Mouse (Mus musculus): ENCODE results near the gene BC049762. TPM values are rescaled to one million over a fixed set of nuclear protein-coding genes. Genes with fewer than 3 reads are reported as not detected.

BC049762 gene
- 0.28 and 0.37 TPM in 2 replicates for polyA plus RNA-seq (2014; fragmentation: Nextera tagmentation; extraction: Ambion mirVana)

DNA sequence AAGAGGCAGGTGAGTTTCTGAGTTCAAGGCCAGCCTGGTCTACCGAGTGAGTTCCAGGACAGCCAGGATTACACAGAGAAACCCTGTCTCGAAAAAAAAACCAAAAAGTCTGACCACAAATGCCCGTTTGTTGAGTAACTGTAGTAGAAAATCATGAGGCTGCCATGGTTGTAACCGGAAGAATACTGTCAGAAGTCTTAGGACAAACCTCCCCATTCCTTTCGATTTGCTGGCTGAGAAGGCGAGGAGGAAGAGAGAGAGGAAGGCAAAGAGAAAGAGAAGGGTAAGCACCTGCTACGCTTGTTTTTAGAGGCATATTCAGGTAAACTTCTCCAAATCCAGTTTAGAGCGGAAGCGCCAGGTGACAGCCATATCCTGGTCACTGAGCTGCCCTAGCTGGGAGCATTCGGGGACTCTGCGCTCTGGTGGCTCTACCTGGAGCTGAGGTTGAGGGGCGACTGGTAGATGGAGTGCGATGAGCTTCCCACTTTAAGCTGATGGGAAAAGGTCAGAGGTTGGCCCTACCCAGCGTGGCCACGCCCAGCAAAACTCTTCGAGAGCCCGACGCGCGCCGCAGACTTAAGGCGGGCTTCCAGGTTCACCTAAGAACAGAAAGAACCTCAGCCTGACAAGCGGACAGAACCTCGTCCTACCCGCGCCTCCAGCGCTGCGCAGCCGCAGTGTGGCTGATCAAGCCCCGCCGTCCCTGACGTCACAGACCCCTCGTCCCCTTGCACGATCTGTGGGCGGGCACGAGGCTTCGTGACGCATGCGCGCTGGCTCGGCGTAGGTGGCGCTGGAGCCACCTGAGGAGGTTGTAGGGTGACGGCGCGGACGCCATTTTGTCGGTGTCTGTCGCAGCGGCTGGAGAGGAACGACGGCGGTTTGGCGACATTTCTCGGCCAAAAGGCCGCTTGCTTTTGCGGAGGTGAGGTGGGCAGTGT, at the start of gene BC049762:
TSS of gene BC049762 (minus strand) at position 705 of the 944 bp plus-strand sequence.
- 10% methylated on average over 57 of the region's 57 CpGs for WGBS
- no peaks in the 10 kb centered on the region for H3K9me3 ChIP-seq (ENCODE audit: control insufficient read depth, low read length)
- H3K27ac ChIP-seq (ENCODE audit: low read depth, low read length): peak within 1 kb of the TSS; percentile 97
- no peaks in the 10 kb centered on the region for H3K27me3 ChIP-seq (ENCODE audit: control insufficient read depth, insufficient read depth, low read length)
- H3K36me3 ChIP-seq (ENCODE audit: control insufficient read depth, insufficient read depth, low read length): peaks cover 4% of the 10 kb centered on the region; the same call in 1 of the 2 replicates
- peak; percentile 98 for ATAC-seq (ENCODE audit: low read depth)
- peak within 1 kb of the TSS; percentile 95 for H3K9ac ChIP-seq (replicated peaks; ENCODE audit: low read depth, low read length)
- peak within 1 kb of the TSS; percentile 86 for H3K4me2 ChIP-seq (ENCODE audit: low read depth, low read length)
- H3K4me1 ChIP-seq (ENCODE audit: control insufficient read depth, insufficient read depth, low read length): peaks cover 22% of the 10 kb centered on the region
- H3K4me3 ChIP-seq (ENCODE audit: low read depth, low read length): peak within 1 kb of the TSS; percentile 98

DNA sequence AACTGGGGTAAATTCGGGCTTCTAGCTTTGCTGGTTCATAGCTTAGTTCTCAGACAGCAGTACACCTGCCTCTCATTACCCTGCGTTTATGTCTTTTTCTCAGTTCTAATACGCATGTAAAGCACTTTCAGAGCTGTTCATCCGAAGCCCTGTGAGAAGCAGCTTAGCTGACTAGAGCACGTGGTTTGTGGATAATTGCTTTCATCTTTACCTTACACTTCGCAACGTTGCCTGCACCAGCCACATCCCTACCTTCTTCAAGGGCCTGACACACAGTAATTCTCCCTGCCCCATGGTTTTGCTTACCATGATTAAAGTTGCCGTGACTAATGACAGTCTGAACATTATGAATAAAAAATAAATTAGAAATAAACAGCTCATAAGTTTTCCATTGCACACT, 49.0 kb upstream of the BC049762 start:
- peak; percentile 60; the same call in 1 of the 2 replicates for ATAC-seq (ENCODE audit: low read depth)
- Histone ChIP-seq H3K9me3 (ENCODE audit: control insufficient read depth, low read length) (no peaks in the 10 kb centered on the region), H3K4me2 (ENCODE audit: low read depth, low read length) (no peak overlapping the region), H3K4me3 (ENCODE audit: low read depth, low read length) (no peak overlapping the region), H3K9ac (replicated peaks; ENCODE audit: low read depth, low read length) (no peak overlapping the region), H3K4me1 (ENCODE audit: control insufficient read depth, insufficient read depth, low read length) (no peaks in the 10 kb centered on the region), H3K27ac (ENCODE audit: low read depth, low read length) (no peak overlapping the region), H3K36me3 (ENCODE audit: control insufficient read depth, insufficient read depth, low read length) (no peaks in the 10 kb centered on the region), H3K27me3 (ENCODE audit: control insufficient read depth, insufficient read depth, low read length) (no peaks in the 10 kb centered on the region)
- 77% methylated on average over 8 of the region's 8 CpGs for WGBS

DNA sequence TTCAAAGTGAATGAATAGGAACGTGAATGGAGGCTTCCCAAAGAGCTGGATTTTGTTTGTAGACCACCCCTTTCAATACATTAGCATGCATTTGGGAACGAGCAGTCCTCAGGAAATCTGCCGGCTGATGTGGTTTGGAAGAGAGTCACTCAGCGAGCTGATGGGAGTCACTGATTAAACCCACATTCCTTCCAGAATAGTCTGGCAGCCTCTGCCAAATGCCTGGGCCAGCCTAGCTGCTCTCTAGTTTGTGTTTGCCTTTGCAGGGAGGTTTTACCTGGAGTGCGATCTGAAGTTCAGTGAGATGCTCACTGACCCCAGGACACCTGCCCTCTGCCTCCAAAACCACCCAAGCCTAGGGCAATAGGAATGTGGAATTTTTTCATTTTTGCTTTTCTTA, 45.5 kb upstream of the BC049762 start:
- Histone ChIP-seq H3K27ac (ENCODE audit: low read depth, low read length) (no peak overlapping the region), H3K4me2 (ENCODE audit: low read depth, low read length) (no peak overlapping the region), H3K4me1 (ENCODE audit: control insufficient read depth, insufficient read depth, low read length) (no peaks in the 10 kb centered on the region), H3K9ac (replicated peaks; ENCODE audit: low read depth, low read length) (no peak overlapping the region), H3K36me3 (ENCODE audit: control insufficient read depth, insufficient read depth, low read length) (no peaks in the 10 kb centered on the region), H3K9me3 (ENCODE audit: control insufficient read depth, low read length) (no peaks in the 10 kb centered on the region), H3K4me3 (ENCODE audit: low read depth, low read length) (no peak overlapping the region), H3K27me3 (ENCODE audit: control insufficient read depth, insufficient read depth, low read length) (no peaks in the 10 kb centered on the region)
- no peak for ATAC-seq (ENCODE audit: low read depth)
- WGBS: 75% methylated on average over 5 of the region's 5 CpGs

DNA sequence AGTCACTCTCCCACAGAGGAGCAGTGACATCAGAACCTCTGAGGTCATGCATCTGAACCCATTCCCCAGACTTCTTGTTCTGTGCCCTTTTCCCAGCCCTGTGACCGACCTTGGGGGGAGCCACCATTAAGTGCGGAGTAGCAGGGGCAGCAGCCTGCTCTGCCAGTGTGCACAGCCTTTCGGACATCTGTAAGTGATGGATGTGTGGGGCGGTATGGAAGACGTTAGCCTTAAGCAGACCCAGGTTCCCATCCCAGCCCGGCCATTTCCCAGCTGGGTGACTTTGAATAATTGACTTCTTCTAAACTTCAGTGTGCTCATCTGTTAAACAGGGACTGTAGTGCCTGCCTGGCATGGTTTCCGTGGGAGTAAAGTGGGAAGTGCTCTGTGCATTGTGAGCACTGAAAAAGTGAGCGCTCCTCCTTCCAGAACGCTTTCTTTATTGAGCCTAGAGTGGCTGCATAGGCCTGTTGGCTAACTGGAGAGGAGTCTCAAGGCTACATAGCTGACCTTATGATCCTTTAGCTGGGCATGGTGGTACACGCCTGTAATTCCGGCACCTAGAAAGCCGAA, 41.2 kb upstream of the BC049762 start:
- no peak overlapping the region for H3K4me3 ChIP-seq (ENCODE audit: low read depth, low read length)
- no peak overlapping the region for H3K4me2 ChIP-seq (ENCODE audit: low read depth, low read length)
- H3K9ac ChIP-seq (replicated peaks; ENCODE audit: low read depth, low read length): no peak overlapping the region
- no peaks in the 10 kb centered on the region for H3K4me1 ChIP-seq (ENCODE audit: control insufficient read depth, insufficient read depth, low read length)
- 58% methylated on average over 12 of the region's 12 CpGs for WGBS
- H3K9me3 ChIP-seq (ENCODE audit: control insufficient read depth, low read length): no peaks in the 10 kb centered on the region
- H3K27me3 ChIP-seq (ENCODE audit: control insufficient read depth, insufficient read depth, low read length): no peaks in the 10 kb centered on the region
- H3K36me3 ChIP-seq (ENCODE audit: control insufficient read depth, insufficient read depth, low read length): no peaks in the 10 kb centered on the region
- no peak overlapping the region for H3K27ac ChIP-seq (ENCODE audit: low read depth, low read length)
- no peak for ATAC-seq (ENCODE audit: low read depth)

DNA sequence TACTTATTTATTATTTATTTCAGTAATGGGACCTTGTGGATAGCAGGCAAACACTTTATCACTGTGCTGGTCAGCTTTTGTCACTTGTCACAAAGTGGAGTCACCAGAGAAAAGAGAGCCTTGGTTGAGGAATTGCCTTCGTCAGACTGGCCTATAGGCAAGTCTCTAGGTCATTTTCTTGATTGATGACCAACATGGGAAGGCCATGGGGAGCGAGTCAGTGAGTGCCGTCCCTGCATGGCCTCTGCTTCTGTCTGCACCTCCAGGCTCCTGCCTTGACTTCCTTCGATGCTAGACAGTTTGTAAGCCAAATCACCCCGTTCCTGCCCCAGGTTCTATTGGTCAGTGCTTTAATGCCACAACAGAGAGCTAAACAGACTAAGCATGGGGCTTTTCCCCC, 39.5 kb upstream of the BC049762 start:
- no peak overlapping the region for H3K4me3 ChIP-seq (ENCODE audit: low read depth, low read length)
- no peak for ATAC-seq (ENCODE audit: low read depth)
- H3K4me1 ChIP-seq (ENCODE audit: control insufficient read depth, insufficient read depth, low read length): no peaks in the 10 kb centered on the region
- no peak overlapping the region for H3K27ac ChIP-seq (ENCODE audit: low read depth, low read length)
- no peak overlapping the region for H3K9ac ChIP-seq (replicated peaks; ENCODE audit: low read depth, low read length)
- no peaks in the 10 kb centered on the region for H3K36me3 ChIP-seq (ENCODE audit: control insufficient read depth, insufficient read depth, low read length)
- no peak overlapping the region for H3K4me2 ChIP-seq (ENCODE audit: low read depth, low read length)
- no peaks in the 10 kb centered on the region for H3K27me3 ChIP-seq (ENCODE audit: control insufficient read depth, insufficient read depth, low read length)
- H3K9me3 ChIP-seq (ENCODE audit: control insufficient read depth, low read length): no peaks in the 10 kb centered on the region
- 69% methylated on average over 5 of the region's 5 CpGs for WGBS

DNA sequence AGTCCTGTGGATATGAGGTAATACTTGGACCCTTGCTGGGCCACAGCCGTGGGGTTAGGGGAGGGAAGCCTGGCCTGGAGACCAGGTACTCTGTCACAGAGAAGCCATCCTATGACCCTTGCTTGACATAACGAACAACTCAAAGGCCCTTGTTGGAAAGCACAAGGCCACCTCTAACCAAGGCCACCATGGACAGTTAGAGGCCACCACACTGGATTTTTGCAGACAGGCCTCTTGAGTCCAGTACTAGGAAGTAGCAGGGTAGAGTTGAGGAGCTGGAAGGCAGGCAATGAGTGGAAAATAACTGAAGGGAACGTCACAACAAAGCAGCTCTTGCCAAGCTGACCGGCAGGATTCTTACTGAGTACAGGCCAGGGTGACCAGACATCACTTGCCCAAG, 35.8 kb upstream of the BC049762 start:
- Histone ChIP-seq H3K4me3 (ENCODE audit: low read depth, low read length) (no peak overlapping the region), H3K4me1 (ENCODE audit: control insufficient read depth, insufficient read depth, low read length) (no peaks in the 10 kb centered on the region), H3K27me3 (ENCODE audit: control insufficient read depth, insufficient read depth, low read length) (no peaks in the 10 kb centered on the region), H3K36me3 (ENCODE audit: control insufficient read depth, insufficient read depth, low read length) (no peaks in the 10 kb centered on the region), H3K4me2 (ENCODE audit: low read depth, low read length) (no peak overlapping the region), H3K9ac (replicated peaks; ENCODE audit: low read depth, low read length) (no peak overlapping the region), H3K9me3 (ENCODE audit: control insufficient read depth, low read length) (no peaks in the 10 kb centered on the region), H3K27ac (ENCODE audit: low read depth, low read length) (no peak overlapping the region)
- 89% methylated on average over 4 of the region's 4 CpGs for WGBS
- no peak for ATAC-seq (ENCODE audit: low read depth)

DNA sequence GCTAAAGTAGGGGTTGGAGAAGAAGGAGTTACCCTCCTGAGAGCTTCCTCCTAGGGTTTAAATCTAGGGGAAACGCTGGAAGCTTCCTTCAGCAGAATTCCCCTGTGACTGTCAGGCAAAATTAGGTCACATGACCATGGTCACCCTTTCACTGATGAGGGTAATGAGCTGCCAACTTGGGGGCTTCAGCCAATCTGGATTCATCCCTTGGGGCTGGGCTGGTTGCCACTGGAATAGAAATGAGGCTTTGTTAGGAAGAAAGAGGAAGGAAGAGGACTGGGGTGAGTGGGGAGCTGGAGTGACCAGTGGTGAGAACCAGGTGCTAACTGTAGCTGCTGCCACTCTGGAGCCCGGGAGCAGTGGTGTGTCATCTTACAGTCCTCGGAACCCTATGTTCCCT, 32.9 kb upstream of the BC049762 start:
- ATAC-seq (ENCODE audit: low read depth): no peak
- no peaks in the 10 kb centered on the region for H3K4me1 ChIP-seq (ENCODE audit: control insufficient read depth, insufficient read depth, low read length)
- no peak overlapping the region for H3K4me2 ChIP-seq (ENCODE audit: low read depth, low read length)
- peaks cover 5% of the 10 kb centered on the region for H3K27me3 ChIP-seq (ENCODE audit: control insufficient read depth, insufficient read depth, low read length)
- 76% methylated on average over 3 of the region's 3 CpGs for WGBS
- no peak overlapping the region for H3K4me3 ChIP-seq (ENCODE audit: low read depth, low read length)
- no peaks in the 10 kb centered on the region for H3K9me3 ChIP-seq (ENCODE audit: control insufficient read depth, low read length)
- H3K9ac ChIP-seq (replicated peaks; ENCODE audit: low read depth, low read length): no peak overlapping the region
- H3K27ac ChIP-seq (ENCODE audit: low read depth, low read length): no peak overlapping the region
- no peaks in the 10 kb centered on the region for H3K36me3 ChIP-seq (ENCODE audit: control insufficient read depth, insufficient read depth, low read length)

DNA sequence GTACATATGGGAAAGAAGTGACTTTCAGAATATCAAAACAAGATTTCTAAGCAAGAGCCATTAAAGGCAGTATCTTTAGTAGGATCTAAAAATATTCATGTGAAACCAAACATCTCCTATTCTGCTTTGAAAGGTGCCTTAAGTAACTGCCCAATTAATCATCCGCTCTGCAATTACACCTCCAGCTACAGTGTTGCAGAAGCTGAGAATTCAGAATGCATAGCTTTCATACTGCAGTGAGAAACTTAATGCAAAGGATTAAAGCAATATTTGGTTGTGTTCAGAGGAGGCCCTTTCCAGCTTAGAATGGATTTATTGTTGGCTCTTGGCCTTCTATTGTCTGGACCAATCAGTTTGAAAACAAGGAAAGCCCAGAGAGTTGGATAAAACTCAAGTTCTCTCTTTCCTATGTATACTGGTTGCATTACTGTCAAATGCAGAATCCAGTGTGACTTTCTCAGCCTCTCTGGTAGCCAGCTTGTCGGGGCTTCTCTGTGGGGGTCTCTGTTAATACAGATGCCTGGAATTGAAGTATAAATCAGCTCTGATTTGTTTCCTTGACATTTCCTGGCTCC, 31.2 kb upstream of the BC049762 start:
- 52% methylated on average over 2 of the region's 2 CpGs for WGBS
- H3K27ac ChIP-seq (ENCODE audit: low read depth, low read length): no peak overlapping the region

More for the DNA sequence above, 31.2 kb upstream of the BC049762 start:
- no peak overlapping the region for H3K4me3 ChIP-seq (ENCODE audit: low read depth, low read length)
- no peak for ATAC-seq (ENCODE audit: low read depth)
- H3K36me3 ChIP-seq (ENCODE audit: control insufficient read depth, insufficient read depth, low read length): no peaks in the 10 kb centered on the region
- no peak overlapping the region for H3K4me2 ChIP-seq (ENCODE audit: low read depth, low read length)
- H3K9ac ChIP-seq (replicated peaks; ENCODE audit: low read depth, low read length): no peak overlapping the region
- H3K27me3 ChIP-seq (ENCODE audit: control insufficient read depth, insufficient read depth, low read length): peaks cover 8% of the 10 kb centered on the region
- H3K9me3 ChIP-seq (ENCODE audit: control insufficient read depth, low read length): no peaks in the 10 kb centered on the region
- peaks cover 3% of the 10 kb centered on the region; the same call in 1 of the 2 replicates for H3K4me1 ChIP-seq (ENCODE audit: control insufficient read depth, insufficient read depth, low read length)

Data from neural tube, embryonic 14.5 days (tissue).